Mouse (Mus musculus) myocyte (in vitro differentiated cells): Measurements from ENCODE around the gene Col11a1.

Experiments
- CEBPB ChIP-seq: IDR thresholded peaks from 2 replicates; pipeline ENCODE4 v1.6.1; 2011; ENCODE audit warnings: mild to moderate bottlenecking, moderate library complexity; ENCODE audit not compliant: poor library complexity, insufficient read depth, severe bottlenecking
- E2F4 ChIP-seq: IDR thresholded peaks from one replicate; pipeline ENCODE4 v1.6.1; 2011; ENCODE audit warnings: mild to moderate bottlenecking, control low read depth, moderate library complexity; ENCODE audit not compliant: insufficient read depth
- MAX ChIP-seq: IDR thresholded peaks from one replicate; pipeline ENCODE4 v1.6.1; 2011; ENCODE audit warnings: low read depth, mild to moderate bottlenecking, control low read depth
- MYOD1 ChIP-seq, 3 experiments: IDR thresholded peaks; one replicate each; pipeline ENCODE4 v1.6.1; 2011; ENCODE audit warnings: control low read depth in 2 of 3, low read depth in 2 of 3, mild to moderate bottlenecking in 2 of 3, moderate library complexity in 1 of 3; ENCODE audit not compliant: insufficient read length in 2 of 3, control insufficient read depth in 1 of 3
- MYOG ChIP-seq, 3 experiments: IDR thresholded peaks; one replicate each; pipeline ENCODE4 v1.6.1; 2011; ENCODE audit warnings: control low read depth in 2 of 3, low read depth in 2 of 3, mild to moderate bottlenecking in 2 of 3; ENCODE audit not compliant: insufficient read length in 2 of 3, control insufficient read depth in 1 of 3, insufficient read depth in 1 of 3
- POLR2A ChIP-seq: IDR thresholded peaks from one replicate; pipeline ENCODE4 v1.6.1; 2011; ENCODE audit warnings: low read depth, mild to moderate bottlenecking, control low read depth, moderate library complexity; ENCODE audit not compliant: insufficient read length
- POLR2AphosphoS2 ChIP-seq: IDR thresholded peaks from one replicate; pipeline ENCODE4 v1.6.1; 2011; ENCODE audit warnings: low read depth, control low read depth; ENCODE audit not compliant: insufficient read length
- USF1 ChIP-seq: IDR thresholded peaks from one replicate; pipeline ENCODE4 v1.6.1; 2011; ENCODE audit warnings: low read depth, mild to moderate bottlenecking, control low read depth, moderate library complexity

DNA sequence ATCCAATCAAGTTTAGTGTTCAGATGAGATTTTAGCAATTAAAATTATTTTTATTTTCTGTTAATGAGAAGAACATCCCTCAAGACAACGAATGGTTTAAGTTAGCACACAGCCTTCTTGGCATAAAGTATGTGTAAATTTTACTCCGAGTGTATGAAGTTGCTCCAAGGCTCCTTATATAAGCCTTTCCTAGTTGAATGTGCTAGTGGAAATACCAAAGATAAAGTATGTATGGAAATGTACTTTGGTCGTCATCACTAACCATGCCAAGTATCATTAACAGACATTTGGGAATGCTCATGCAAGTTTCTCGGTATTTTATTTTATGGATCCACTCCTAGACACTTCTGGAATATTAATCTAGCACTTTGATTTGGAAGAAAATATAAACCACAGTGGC lies 34.8 kb downstream of the Col11a1 start:
- TF ChIP-seq POLR2A = no peak
- no peak for TF ChIP-seq MYOG (IDR thresholded peaks at IDR 0.05; ENCODE audit: control insufficient read depth in 1 of 3, insufficient read depth in 1 of 3, insufficient read length in 2 of 3, low read depth in 2 of 3)
- TF ChIP-seq E2F4 = no peak
- TF ChIP-seq USF1 = no peak
- no peak for TF ChIP-seq MAX
- no peak for TF ChIP-seq POLR2AphosphoS2
- no peak for TF ChIP-seq MYOD1 (IDR thresholded peaks at IDR 0.05; ENCODE audit: control insufficient read depth in 1 of 3, insufficient read length in 2 of 3, low read depth in 2 of 3)
- no peak for TF ChIP-seq CEBPB
